Mouse (Mus musculus): ENCODE measurements around the gene Zfp874a. TPM values are rescaled to one million over a fixed set of nuclear protein-coding genes. Genes with fewer than 3 reads are reported as not detected.
"Not testable (repeated sequence)": the region's sequence is repeated elsewhere in the genome, so short reads cannot be mapped to it uniquely, and the experiment has no call there.

The Zfp874a gene
- polyA plus RNA-seq, 1 experiment from 2014 or later: 9.7 TPM

GRCm38 (mm10) chr13:67428116-67428515 lies 23.3 kb downstream of the Zfp874a start:
- DNase-seq (ENCODE audit: low spot score): no peak
- H3K36me3 ChIP-seq (ENCODE audit: insufficient read depth, low read length): no peaks in the 10 kb centered on the region
- H3K4me3 ChIP-seq (replicated peaks; ENCODE audit: low read depth, low read length): no peak overlapping the region
- no peak overlapping the region for H3K4me2 ChIP-seq (ENCODE audit: low read length)
- no peaks in the 10 kb centered on the region; the same call in 1 of the 2 replicates for H3K27me3 ChIP-seq (ENCODE audit: insufficient read depth, low read length)
- ATAC-seq (replicated peaks; ENCODE audit: low FRiP score, low read depth): no peak
- H3K27ac ChIP-seq: no peak overlapping the region
- no peak for TF ChIP-seq CTCF (IDR thresholded peaks at IDR 0.05; ENCODE audit: low read depth)
- H3K4me1 ChIP-seq (replicated peaks; ENCODE audit: insufficient read depth, low read length): no peaks in the 10 kb centered on the region
- H3K9ac ChIP-seq (ENCODE audit: low read depth, low read length): no peak overlapping the region
- H3K9me3 ChIP-seq (replicated peaks; ENCODE audit: low read length): no peaks in the 10 kb centered on the region
- 68% methylated on average over 3 of the region's 3 CpGs for WGBS

DNA sequence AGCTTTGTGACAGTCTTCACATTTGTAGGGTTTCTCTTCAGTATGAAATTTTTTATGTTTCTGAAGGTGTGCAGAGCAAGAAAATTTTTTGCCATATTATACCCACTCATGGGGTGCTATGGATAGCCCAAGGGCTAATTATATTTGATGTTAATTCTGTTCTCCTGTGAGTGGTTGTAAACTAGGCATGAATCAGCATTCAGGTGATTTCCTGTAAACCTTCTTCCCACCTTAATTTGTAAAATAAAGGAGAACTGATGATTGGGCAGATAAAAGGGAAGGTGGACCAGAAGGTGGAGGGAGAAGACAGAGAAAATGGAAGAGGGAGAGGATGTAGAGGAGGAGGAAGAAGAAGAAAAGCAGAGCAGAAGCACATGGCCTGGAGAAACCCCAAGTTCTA lies 25.7 kb downstream of the Zfp874a start:
- H3K36me3 ChIP-seq (ENCODE audit: insufficient read depth, low read length); DNase-seq (ENCODE audit: low spot score); H3K27ac ChIP-seq; H3K9me3 ChIP-seq (replicated peaks; ENCODE audit: low read length); H3K27me3 ChIP-seq (ENCODE audit: insufficient read depth, low read length); H3K4me2 ChIP-seq (ENCODE audit: low read length); H3K4me1 ChIP-seq (replicated peaks; ENCODE audit: insufficient read depth, low read length); ATAC-seq (replicated peaks; ENCODE audit: low FRiP score, low read depth); H3K9ac ChIP-seq (ENCODE audit: low read depth, low read length); H3K4me3 ChIP-seq (replicated peaks; ENCODE audit: low read depth, low read length): not testable (repeated sequence)

GRCm38 (mm10) chr13:67422532-67422931 lies 28.9 kb downstream of the Zfp874a start:
- not testable (repeated sequence) for H3K4me3 ChIP-seq (replicated peaks; ENCODE audit: low read depth, low read length); DNase-seq (ENCODE audit: low spot score); H3K27me3 ChIP-seq (ENCODE audit: insufficient read depth, low read length); H3K36me3 ChIP-seq (ENCODE audit: insufficient read depth, low read length); H3K9ac ChIP-seq (ENCODE audit: low read depth, low read length); H3K4me1 ChIP-seq (replicated peaks; ENCODE audit: insufficient read depth, low read length); ATAC-seq (replicated peaks; ENCODE audit: low FRiP score, low read depth); H3K27ac ChIP-seq; H3K4me2 ChIP-seq (ENCODE audit: low read length); H3K9me3 ChIP-seq (replicated peaks; ENCODE audit: low read length)
- 90% methylated on average over 2 of the region's 2 CpGs for WGBS

GRCm38 (mm10) chr13:67421207-67421857 lies 30.1 kb downstream of the Zfp874a start, which contains the start of gene Zfp459:
TSS of gene Zfp459 (minus strand) at chr13:67421418.
- H3K4me1 ChIP-seq (replicated peaks; ENCODE audit: insufficient read depth, low read length): no peaks in the 10 kb centered on the region
- WGBS: under 1% methylated on average over 22 of the region's 22 CpGs
- no peaks in the 10 kb centered on the region for H3K9me3 ChIP-seq (replicated peaks; ENCODE audit: low read length)
- no peaks in the 10 kb centered on the region for H3K36me3 ChIP-seq (ENCODE audit: insufficient read depth, low read length)
- DNase-seq (ENCODE audit: low spot score): peak; percentile 58
- TF ChIP-seq CTCF (IDR thresholded peaks at IDR 0.05; ENCODE audit: low read depth): no peak
- peak within 1 kb of the TSS; percentile 84 for H3K4me2 ChIP-seq (ENCODE audit: low read length)
- H3K27ac ChIP-seq: no peak within 1 kb of the TSS
- H3K4me3 ChIP-seq (replicated peaks; ENCODE audit: low read depth, low read length): peak within 1 kb of the TSS; percentile 61
- H3K27me3 ChIP-seq (ENCODE audit: insufficient read depth, low read length): no peaks in the 10 kb centered on the region; the same call in 1 of the 2 replicates
- ATAC-seq (replicated peaks; ENCODE audit: low FRiP score, low read depth): peak; percentile 81
- peak within 1 kb of the TSS; percentile 51 for H3K9ac ChIP-seq (ENCODE audit: low read depth, low read length)

- WGBS: 33% methylated on average over 11 of the region's 11 CpGs
- peak; percentile 34; the same call in 1 of the 2 replicates for ATAC-seq (replicated peaks; ENCODE audit: low FRiP score, low read depth)
Observed at GRCm38 (mm10) chr13:67420558-67421206, 30.7 kb downstream of the Zfp874a start.

GRCm38 (mm10) chr13:67416811-67417210 lies 34.6 kb downstream of the Zfp874a start:
- H3K4me1 ChIP-seq (replicated peaks; ENCODE audit: insufficient read depth, low read length): no peaks in the 10 kb centered on the region
- ATAC-seq (replicated peaks; ENCODE audit: low FRiP score, low read depth) (no peak), DNase-seq (ENCODE audit: low spot score) (peak; percentile 2)
- no peak overlapping the region for H3K4me2 ChIP-seq (ENCODE audit: low read length)
- H3K9ac ChIP-seq (ENCODE audit: low read depth, low read length): no peak overlapping the region
- TF ChIP-seq CTCF (IDR thresholded peaks at IDR 0.05; ENCODE audit: low read depth): peak; percentile 14; the same call in 1 of the 2 replicates
- no peaks in the 10 kb centered on the region for H3K27me3 ChIP-seq (ENCODE audit: insufficient read depth, low read length)
- H3K9me3 ChIP-seq (replicated peaks; ENCODE audit: low read length): no peaks in the 10 kb centered on the region
- H3K4me3 ChIP-seq (replicated peaks; ENCODE audit: low read depth, low read length): no peak overlapping the region
- H3K27ac ChIP-seq: no peak overlapping the region
- WGBS: 92% methylated on average over 3 of the region's 3 CpGs
- H3K36me3 ChIP-seq (ENCODE audit: insufficient read depth, low read length): no peaks in the 10 kb centered on the region

More at GRCm38 (mm10) chr13:67420558-67421206, 30.7 kb downstream of the Zfp874a start:
- no peak for TF ChIP-seq CTCF (IDR thresholded peaks at IDR 0.05; ENCODE audit: low read depth)
- Histone ChIP-seq H3K4me2 (ENCODE audit: low read length) (peak overlapping the region; percentile 84), H3K4me1 (replicated peaks; ENCODE audit: insufficient read depth, low read length) (no peaks in the 10 kb centered on the region), H3K9me3 (replicated peaks; ENCODE audit: low read length) (no peaks in the 10 kb centered on the region), H3K4me3 (replicated peaks; ENCODE audit: low read depth, low read length) (peak overlapping the region; percentile 61), H3K9ac (ENCODE audit: low read depth, low read length) (peak overlapping the region; percentile 51), H3K27ac (no peak overlapping the region), H3K36me3 (ENCODE audit: insufficient read depth, low read length) (no peaks in the 10 kb centered on the region), H3K27me3 (ENCODE audit: insufficient read depth, low read length) (no peaks in the 10 kb centered on the region; the same call in 1 of the 2 replicates)
- DNase-seq (ENCODE audit: low spot score): no peak
